Mouse (Mus musculus) G1E (cell line): Measurements from ENCODE around the gene Rassf5.

Experiments used
- CTCF ChIP-seq: IDR thresholded peaks from 2 replicates; pipeline ENCODE4 v1.5.1; 2012; ENCODE audit warnings: low read depth, low read length, inconsistent platforms, mixed read lengths
- POLR2AphosphoS5 ChIP-seq: IDR thresholded peaks from 2 replicates; pipeline ENCODE4 v1.6.1; 2012; ENCODE audit warnings: low read depth, low read length, inconsistent platforms; ENCODE audit not compliant: insufficient replicate concordance
- TAL1 ChIP-seq: conservative IDR thresholded peaks from 2 replicates; pipeline ENCODE4 v1.6.1; 2012; ENCODE audit warnings: low read depth, low read length, inconsistent platforms, mixed read lengths

GRCm38 (mm10) chr1:131245089-131245856, at the start of gene Rassf5:
- TF ChIP-seq TAL1 (no peak), CTCF (no peak), POLR2AphosphoS5 (no peak)
